Mouse (Mus musculus) heart, embryonic 14.5 days (tissue): ENCODE measurements around the gene Trafd1. TPM values are rescaled to one million over a fixed set of nuclear protein-coding genes. Genes with fewer than 3 reads are reported as not detected.

Source experiments
- ATAC-seq: fragments of 200-750 bp; cut with Nextera tagmentation; 2 replicates; pipeline ENCODE4 v1.8.0; 2017; ENCODE audit warnings: low read depth, moderate TSS enrichment; ENCODE audit not compliant: insufficient number of reproducible peaks, insufficient read depth, low FRiP score
- H3K27ac ChIP-seq, 2 experiments: fragments of 200-500 bp in 1 of 2; fragments of 300-500 bp in 1 of 2; sonication (generic) in 1 of 2; replicated peaks in 1 of 2; 2 replicates each; pipeline ENCODE4 v1.5.1; 2012 to 2014; ENCODE audit warnings: low read depth in 2 of 2, low read length in 2 of 2, control low read depth in 1 of 2, mild to moderate bottlenecking in 1 of 2, mixed read lengths in 1 of 2; ENCODE audit not compliant: control insufficient read depth in 1 of 2, insufficient read depth in 1 of 2
- H3K27me3 ChIP-seq: fragments of 300-500 bp; sonication (generic); 2 replicates; pipeline ENCODE4 v1.6.1; 2014; ENCODE audit warnings: mild to moderate bottlenecking, low read length, control low read depth; ENCODE audit not compliant: control insufficient read depth, insufficient read depth
- H3K36me3 ChIP-seq: fragments of 300-500 bp; sonication (generic); 2 replicates; pipeline ENCODE4 v1.6.1; 2014; ENCODE audit warnings: mild to moderate bottlenecking, control low read depth, low read length, mixed read lengths; ENCODE audit not compliant: control insufficient read depth, insufficient read depth
- H3K4me1 ChIP-seq, 2 experiments: fragments of 200-500 bp in 1 of 2; fragments of 300-500 bp in 1 of 2; sonication (generic) in 1 of 2; 2 replicates each; pipeline ENCODE4 v1.6.1; 2012 to 2014; ENCODE audit warnings: low read length in 2 of 2, control low read depth in 1 of 2, mixed read lengths in 1 of 2; ENCODE audit not compliant: control insufficient read depth in 2 of 2, insufficient read depth in 2 of 2
- H3K4me2 ChIP-seq: fragments of 300-500 bp; sonication (generic); 2 replicates; pipeline ENCODE4 v1.6.1; 2014; ENCODE audit warnings: mild to moderate bottlenecking, low read length
- H3K4me3 ChIP-seq, 2 experiments: fragments of 200-500 bp in 1 of 2; fragments of 300-500 bp in 1 of 2; sonication (generic) in 1 of 2; 2 replicates each; pipeline ENCODE4 v1.5.1; 2012 to 2014; ENCODE audit warnings: low read length in 2 of 2, mild to moderate bottlenecking in 2 of 2, control low read depth in 1 of 2, low read depth in 1 of 2, moderate library complexity in 1 of 2; ENCODE audit not compliant: control insufficient read depth in 1 of 2, insufficient read depth in 1 of 2
- H3K9ac ChIP-seq: fragments of 300-500 bp; sonication (generic); 2 replicates; pipeline ENCODE4 v1.6.1; 2014; ENCODE audit warnings: mild to moderate bottlenecking, low read length
- H3K9me3 ChIP-seq: fragments of 300-500 bp; sonication (generic); 2 replicates; pipeline ENCODE4 v1.6.1; 2016; ENCODE audit warnings: low read length, control low read depth; ENCODE audit not compliant: control insufficient read depth
- WGBS: fragments of 180-500 bp; shearing (Covaris S2); extraction: QIAGEN DNeasy Blood & Tissue Kit; methylation state at CpG from one replicate; pipeline ENCODE4 v1.1.7; 2014; 5-methylcytosine and 5-hydroxymethylcytosine counted together
- polyA plus RNA-seq: library from polyadenylated mRNA; unstranded; fragments of >200 nt; fragmentation: Nextera tagmentation; extraction: Ambion mirVana; gene quantifications from 2 replicates; pipeline ENCODE4 v1.2.1, GENCODE M21; 2014

The Trafd1 gene
- polyA plus RNA-seq, 1 experiment from 2014 or later = 71.3 TPM

- Histone ChIP-seq H3K27ac (no peak overlapping the region), H3K36me3 (peaks cover 97% of the 10 kb centered on the region), H3K4me1 (no peaks in the 10 kb centered on the region), H3K9me3 (no peaks in the 10 kb centered on the region), H3K4me3 (no peak overlapping the region), H3K27me3 (no peaks in the 10 kb centered on the region), H3K4me2 (no peak overlapping the region), H3K9ac (no peak overlapping the region)
- no peak for ATAC-seq
- WGBS = 90% methylated on average over 7 of the region's 7 CpGs
Measured at GRCm38 (mm10) chr5:121339507-121340230, 45.8 kb downstream of the Trafd1 start.

GRCm38 (mm10) chr5:121336776-121337175 is 48.7 kb downstream of the Trafd1 start:
- no peaks in the 10 kb centered on the region for H3K4me1 ChIP-seq
- H3K4me2 ChIP-seq = no peak overlapping the region
- ATAC-seq = no peak
- no peaks in the 10 kb centered on the region for H3K27me3 ChIP-seq
- H3K9me3 ChIP-seq = no peaks in the 10 kb centered on the region
- no peak overlapping the region for H3K4me3 ChIP-seq
- H3K27ac ChIP-seq = no peak overlapping the region
- H3K9ac ChIP-seq = no peak overlapping the region
- 93% methylated on average over 6 of the region's 6 CpGs for WGBS
- H3K36me3 ChIP-seq = peaks cover 97% of the 10 kb centered on the region

- no peak for ATAC-seq
- no peak overlapping the region for H3K4me3 ChIP-seq
Measured at GRCm38 (mm10) chr5:121336009-121336408, 49.4 kb downstream of the Trafd1 start.

GRCm38 (mm10) chr5:121335426-121335825 is 50.0 kb downstream of the Trafd1 start:
- H3K27ac ChIP-seq = no peak overlapping the region
- no peak overlapping the region for H3K4me2 ChIP-seq
- no peak overlapping the region for H3K9ac ChIP-seq
- peaks cover 97% of the 10 kb centered on the region for H3K36me3 ChIP-seq
- WGBS = 81% methylated on average over 4 of the region's 4 CpGs
- no peaks in the 10 kb centered on the region for H3K27me3 ChIP-seq
- no peak for ATAC-seq
- no peaks in the 10 kb centered on the region for H3K9me3 ChIP-seq
- H3K4me3 ChIP-seq = no peak overlapping the region
- no peaks in the 10 kb centered on the region for H3K4me1 ChIP-seq

More at GRCm38 (mm10) chr5:121336009-121336408, 49.4 kb downstream of the Trafd1 start:
- H3K4me2 ChIP-seq = no peak overlapping the region
- 71% methylated on average over 3 of the region's 3 CpGs for WGBS
- H3K27me3 ChIP-seq = no peaks in the 10 kb centered on the region
- peaks cover 97% of the 10 kb centered on the region for H3K36me3 ChIP-seq
- H3K9me3 ChIP-seq = no peaks in the 10 kb centered on the region
- no peak overlapping the region for H3K27ac ChIP-seq
- H3K9ac ChIP-seq = no peak overlapping the region
- no peaks in the 10 kb centered on the region for H3K4me1 ChIP-seq

GRCm38 (mm10) chr5:121334454-121334853 is 51.0 kb downstream of the Trafd1 start:
- ATAC-seq = no peak
- Histone ChIP-seq H3K4me2 (no peak overlapping the region), H3K4me1 (no peaks in the 10 kb centered on the region), H3K9me3 (no peaks in the 10 kb centered on the region), H3K27me3 (no peaks in the 10 kb centered on the region), H3K27ac (no peak overlapping the region), H3K9ac (no peak overlapping the region), H3K36me3 (peaks cover 92% of the 10 kb centered on the region), H3K4me3 (no peak overlapping the region)
- WGBS = 77% methylated on average over 5 of the region's 5 CpGs

- no peak overlapping the region for H3K4me3 ChIP-seq
- 94% methylated on average over 9 of the region's 9 CpGs for WGBS
- H3K4me2 ChIP-seq = no peak overlapping the region
- no peak overlapping the region for H3K27ac ChIP-seq
- no peak overlapping the region for H3K9ac ChIP-seq
- no peaks in the 10 kb centered on the region for H3K27me3 ChIP-seq
- no peaks in the 10 kb centered on the region for H3K9me3 ChIP-seq
- no peaks in the 10 kb centered on the region for H3K4me1 ChIP-seq
- H3K36me3 ChIP-seq = peaks cover 92% of the 10 kb centered on the region
- ATAC-seq = no peak
Measured at GRCm38 (mm10) chr5:121333976-121334375, 51.5 kb downstream of the Trafd1 start.

GRCm38 (mm10) chr5:121331731-121332130 is 53.7 kb downstream of the Trafd1 start:
- no peak overlapping the region for H3K27ac ChIP-seq
- no peaks in the 10 kb centered on the region for H3K4me1 ChIP-seq
- no peaks in the 10 kb centered on the region for H3K9me3 ChIP-seq
- no peak overlapping the region for H3K4me3 ChIP-seq
- H3K9ac ChIP-seq = no peak overlapping the region
- ATAC-seq = no peak
- no peaks in the 10 kb centered on the region for H3K27me3 ChIP-seq
- WGBS = 95% methylated on average over 10 of the region's 10 CpGs
- H3K4me2 ChIP-seq = no peak overlapping the region
- H3K36me3 ChIP-seq = peaks cover 88% of the 10 kb centered on the region
